Mouse (Mus musculus): Measurements from ENCODE around the gene Slc24a4. TPM values are rescaled to one million over a fixed set of nuclear protein-coding genes. Genes with fewer than 3 reads are reported as not detected.

The Slc24a4 gene
- total and polyA plus RNA-seq, 3 experiments, result 0.28 to 0.66 (median 0.51) TPM

DNA sequence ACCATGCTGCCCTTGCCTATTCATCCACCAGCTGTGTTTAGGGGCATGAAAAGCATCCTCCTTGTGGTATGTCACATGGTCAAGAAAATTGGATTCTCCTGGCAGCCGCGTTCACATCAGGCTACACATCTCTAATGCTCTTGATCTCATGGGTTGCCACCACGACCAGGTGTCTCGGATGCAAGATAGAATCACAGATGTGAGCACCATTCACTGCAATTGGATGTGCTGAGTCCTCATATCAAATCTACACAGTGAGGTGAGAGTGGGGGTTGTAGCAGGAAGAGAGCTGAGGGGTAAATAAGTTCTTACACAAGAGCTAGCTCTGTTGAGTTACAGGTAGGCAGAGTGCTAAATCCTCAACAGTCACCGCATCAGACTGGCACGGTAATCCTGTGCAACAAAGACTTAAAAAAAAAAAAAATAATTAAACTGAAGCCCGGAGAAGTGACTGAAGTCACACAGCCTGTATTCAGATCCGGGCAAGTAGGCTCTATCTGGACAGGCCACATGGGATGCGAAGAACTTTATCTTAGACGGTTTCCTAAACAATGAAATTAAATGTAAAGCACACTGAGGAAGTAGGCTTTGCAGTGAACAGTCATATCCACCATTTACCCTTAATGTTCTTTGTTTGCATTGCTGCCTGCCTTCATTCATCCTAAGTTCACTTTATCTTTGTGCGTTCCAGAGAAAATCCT lies 180.7 kb downstream of the Slc24a4 start:
- DNase-seq, result no peak

DNA sequence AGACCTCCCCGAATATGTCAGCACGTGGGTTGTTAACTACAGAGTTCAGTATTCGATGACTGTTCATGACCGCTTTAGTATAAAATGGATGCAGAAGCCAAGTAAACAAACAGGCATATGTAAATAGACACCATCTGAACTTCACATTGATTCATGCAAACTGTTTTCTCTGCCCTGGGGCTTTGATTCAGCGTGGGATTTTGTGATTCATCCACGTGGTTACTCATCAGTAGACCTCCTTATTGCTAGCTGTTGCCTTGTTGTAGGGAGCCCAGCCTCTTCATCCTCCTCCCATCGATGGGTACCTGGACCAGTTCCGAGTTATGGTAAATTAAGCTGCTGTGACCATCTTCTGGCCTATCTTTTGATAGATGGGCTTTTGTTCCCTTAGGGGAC lies 181.3 kb downstream of the Slc24a4 start:
- DNase-seq, result no peak

DNA sequence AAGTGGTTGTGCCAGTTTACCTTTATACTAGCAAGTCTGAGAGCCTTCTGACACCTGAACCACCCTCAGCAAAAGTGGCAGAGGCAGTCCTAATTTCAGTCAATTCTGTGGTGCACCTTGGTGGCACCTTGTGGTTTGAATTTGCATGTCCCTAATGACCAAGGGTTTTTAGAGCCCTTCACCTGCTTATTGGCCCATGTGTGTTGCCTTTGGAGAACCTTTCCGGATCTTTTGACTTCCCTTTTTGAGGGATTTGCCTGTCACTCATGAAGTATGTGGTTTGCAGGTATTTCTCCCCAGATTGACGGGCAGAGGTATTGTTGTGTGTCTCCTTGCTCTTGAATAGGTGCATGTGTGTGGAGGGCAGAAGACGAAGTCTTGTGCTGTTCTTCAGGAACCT lies 181.7 kb downstream of the Slc24a4 start:
- DNase-seq, result no peak

DNA sequence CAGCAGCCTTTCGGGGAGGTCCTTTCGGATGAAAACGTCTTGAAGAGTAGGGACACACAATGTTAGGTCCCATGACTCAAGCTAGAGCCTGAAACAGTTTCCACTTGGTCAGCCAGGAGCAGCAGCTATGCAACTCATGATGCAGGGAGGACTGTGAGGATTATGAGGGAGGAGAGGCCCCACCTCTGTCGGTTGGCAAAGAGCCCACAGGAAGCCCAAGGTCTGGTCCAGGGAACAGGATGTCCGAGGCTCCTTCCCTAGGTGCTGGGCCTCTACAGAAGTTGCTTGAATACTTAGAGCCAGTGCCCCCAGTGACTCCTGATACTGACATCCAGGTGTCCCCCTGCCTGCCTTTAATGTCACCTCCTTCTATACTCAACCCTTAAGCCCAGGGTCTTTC lies 182.9 kb downstream of the Slc24a4 start:
- DNase-seq, result no peak

Other genes with a start within 250 kb of the Slc24a4 start
- gene Trip11, start 215.5 kb upstream of the Slc24a4 start, total RNA-seq (2021), result 10 to 100 TPM; 28.4 to 40.6 TPM
- gene Trip11, start 215.5 kb upstream of the Slc24a4 start, polyA plus RNA-seq (2012; rRNA removed), result 1.6 and 4.1 TPM in 2 replicates
- 10 to 100 TPM; 16.2 to 16.7 TPM for gene Atxn3, start 170.5 kb upstream of the Slc24a4 start, total RNA-seq (2021)
- gene Atxn3, start 170.5 kb upstream of the Slc24a4 start, polyA plus RNA-seq (2012; rRNA removed), result 0.77 and 1.2 TPM in 2 replicates
- gene Cpsf2, start 152.7 kb upstream of the Slc24a4 start, total RNA-seq (2021), result 10 to 100 TPM; 32.4 to 35.8 TPM
- gene Cpsf2, start 152.7 kb upstream of the Slc24a4 start, polyA plus RNA-seq (2012; rRNA removed), result 2.8 and 3.4 TPM in 2 replicates
- 10 to 100 TPM; 12.3 to 15.1 TPM for gene Rin3, start 154.3 kb downstream of the Slc24a4 start, total RNA-seq (2021)
- gene Rin3, start 154.3 kb downstream of the Slc24a4 start, polyA plus RNA-seq (2012; rRNA removed), result 7.4 and 8.9 TPM in 2 replicates

All from adrenal gland, adult 2 months (tissue).